Mouse (Mus musculus) midbrain, embryonic 14.5 days (tissue): Measurements from ENCODE around the gene Oscp1. TPM values are rescaled to one million over a fixed set of nuclear protein-coding genes. Genes with fewer than 3 reads are reported as not detected.
"Not testable (repeated sequence)": the region's sequence is repeated elsewhere in the genome, so short reads cannot be mapped to it uniquely, and the experiment has no call there.

Source experiments
- ATAC-seq: fragments of 200-750 bp; cut with Nextera tagmentation; 2 replicates; pipeline ENCODE4 v1.8.0; 2017; ENCODE audit warnings: moderate number of reproducible peaks, moderate library complexity; ENCODE audit not compliant: low FRiP score, low TSS enrichment
- DNase-seq: peaks from one replicate; pipeline ENCODE4 v3.0.0-alpha.2; 2015
- H3K27ac ChIP-seq: fragments of 300-500 bp; sonication (generic); replicated peaks from 2 replicates; pipeline ENCODE4 v1.5.1; 2014; ENCODE audit warnings: mild to moderate bottlenecking, low read depth, low read length, moderate library complexity
- H3K27me3 ChIP-seq: fragments of 300-500 bp; sonication (generic); 2 replicates; pipeline ENCODE4 v1.6.1; 2014; ENCODE audit warnings: low read length, control low read depth, mixed read lengths; ENCODE audit not compliant: control insufficient read depth, insufficient read depth
- H3K36me3 ChIP-seq: fragments of 300-500 bp; sonication (generic); 2 replicates; pipeline ENCODE4 v1.6.1; 2014; ENCODE audit warnings: low read length, control low read depth; ENCODE audit not compliant: control insufficient read depth, insufficient read depth
- H3K4me1 ChIP-seq: fragments of 300-500 bp; sonication (generic); 2 replicates; pipeline ENCODE4 v1.6.1; 2014; ENCODE audit warnings: mild to moderate bottlenecking, antibody characterized with exemption, low read length, control low read depth; ENCODE audit not compliant: control insufficient read depth, insufficient read depth
- H3K4me2 ChIP-seq: fragments of 300-500 bp; sonication (generic); 2 replicates; pipeline ENCODE4 v1.6.1; 2014; ENCODE audit warnings: mild to moderate bottlenecking, low read length, moderate library complexity
- H3K4me3 ChIP-seq: fragments of 300-500 bp; sonication (generic); replicated peaks from 2 replicates; pipeline ENCODE4 v1.5.1; 2014; ENCODE audit warnings: low read depth, low read length
- H3K9ac ChIP-seq: fragments of 300-500 bp; sonication (generic); replicated peaks from 2 replicates; pipeline ENCODE4 v1.6.1; 2014; ENCODE audit warnings: mild to moderate bottlenecking, low read length, moderate library complexity
- H3K9me3 ChIP-seq: fragments of 300-500 bp; sonication (generic); 2 replicates; pipeline ENCODE4 v1.6.1; 2016; ENCODE audit warnings: low read length, control low read depth, mixed read lengths; ENCODE audit not compliant: control insufficient read depth
- WGBS: fragments of 180-500 bp; shearing (Covaris S2); extraction: QIAGEN DNeasy Blood & Tissue Kit; methylation state at CpG from one replicate; pipeline ENCODE4 v1.1.7; 2014; 5-methylcytosine and 5-hydroxymethylcytosine counted together
- polyA plus RNA-seq: library from polyadenylated mRNA; unstranded; fragments of >200 nt; fragmentation: Nextera tagmentation; extraction: Ambion mirVana; gene quantifications from 2 replicates; pipeline ENCODE4 v1.2.1, GENCODE M21; 2014

Gene Oscp1
- polyA plus RNA-seq, 1 experiment from 2014 or later, result 34.0 TPM

DNA sequence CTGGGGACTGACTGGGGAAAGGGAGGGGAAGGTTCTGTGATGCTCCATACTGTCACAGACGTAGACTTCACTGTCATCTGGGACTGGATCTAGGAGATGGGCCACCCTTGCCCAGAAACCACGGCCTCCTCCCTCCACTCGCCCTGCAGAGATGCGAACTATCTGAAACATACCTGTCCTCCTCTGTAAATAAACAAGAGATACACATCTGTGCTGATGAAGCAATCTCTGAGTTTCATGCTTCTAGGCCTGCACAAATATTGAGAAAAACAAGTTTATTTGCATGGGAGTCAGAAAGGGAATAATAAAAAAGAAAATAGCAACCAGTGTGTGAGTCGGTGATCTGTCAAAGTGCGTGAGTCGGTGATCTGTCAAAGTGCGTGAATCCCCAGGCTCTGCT is 33.5 kb downstream of the Oscp1 start:
- no peak overlapping the region for H3K27ac ChIP-seq
- WGBS, result 82% methylated on average over 8 of the region's 8 CpGs

GRCm38 (mm10) chr4:126095622-126096430 is 37.5 kb downstream of the Oscp1 start:
- WGBS, result 56% methylated on average over 14 of the region's 14 CpGs
- H3K9me3 ChIP-seq, H3K9ac ChIP-seq, DNase-seq, ATAC-seq, H3K4me1 ChIP-seq, H3K36me3 ChIP-seq, H3K27me3 ChIP-seq: not testable (repeated sequence)
- Histone ChIP-seq H3K4me2 (peak overlapping the region; percentile 65), H3K4me3 (peak overlapping the region; percentile 49; the same call in 1 of the 2 replicates), H3K27ac (peak overlapping the region; percentile 79; the same call in 1 of the 2 replicates)

More for the DNA sequence above, 33.5 kb downstream of the Oscp1 start:
- Histone ChIP-seq H3K4me1 (peaks cover 2% of the 10 kb centered on the region; the same call in 1 of the 2 replicates), H3K36me3 (peaks cover 18% of the 10 kb centered on the region; the same call in 1 of the 2 replicates), H3K4me3 (no peak overlapping the region), H3K9ac (no peak overlapping the region), H3K4me2 (no peak overlapping the region), H3K9me3 (no peaks in the 10 kb centered on the region), H3K27me3 (no peaks in the 10 kb centered on the region)
- no peak for ATAC-seq
- no peak for DNase-seq

- Histone ChIP-seq H3K36me3 (no peaks in the 10 kb centered on the region), H3K9me3 (no peaks in the 10 kb centered on the region), H3K9ac (peak within 1 kb of the TSS; percentile 63), H3K4me2 (peak within 1 kb of the TSS; percentile 65), H3K4me3 (peak within 1 kb of the TSS; percentile 49), H3K27me3 (no peaks in the 10 kb centered on the region), H3K4me1 (peaks cover 6% of the 10 kb centered on the region; the same call in 1 of the 2 replicates), H3K27ac (peak within 1 kb of the TSS; percentile 79)
- peak; percentile 98 for DNase-seq
- ATAC-seq, result peak; percentile 97
- 3% methylated on average over 36 of the region's 37 CpGs for WGBS
These were observed 38.2 kb downstream of the Oscp1 start, which contains the start of gene Lsm10 for GRCm38 (mm10) chr4:126096464-126097111. Gene Lsm10 (plus strand): TSS chr4:126096623.

DNA sequence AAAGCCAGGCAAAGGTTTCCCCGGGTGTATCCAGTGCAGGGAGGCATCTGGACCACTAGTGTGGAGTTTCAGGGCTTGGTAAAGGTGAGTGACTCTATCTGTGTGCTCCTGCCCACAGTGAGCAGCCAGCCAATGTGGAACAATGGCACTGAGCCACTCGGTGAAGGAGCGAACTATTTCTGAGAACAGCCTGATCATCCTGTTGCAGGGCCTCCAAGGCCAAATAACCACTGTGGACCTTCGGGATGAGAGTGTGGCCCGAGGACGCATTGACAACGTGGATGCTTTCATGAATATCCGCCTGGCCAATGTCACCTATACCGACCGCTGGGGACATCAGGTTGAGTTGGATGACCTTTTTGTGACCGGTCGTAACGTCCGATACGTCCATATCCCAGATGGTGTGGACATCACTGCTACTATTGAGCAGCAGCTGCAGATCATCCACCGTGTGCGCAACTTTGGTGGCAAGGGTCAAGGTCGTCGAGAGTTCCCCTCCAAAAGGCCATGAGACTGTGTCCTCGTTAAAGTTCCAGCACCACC is 39.4 kb downstream of the Oscp1 start:
- Histone ChIP-seq H3K4me3 (no peak overlapping the region), H3K4me1 (peaks cover 11% of the 10 kb centered on the region), H3K27ac (no peak overlapping the region), H3K9me3 (no peaks in the 10 kb centered on the region), H3K27me3 (no peaks in the 10 kb centered on the region), H3K4me2 (no peak overlapping the region), H3K36me3 (no peaks in the 10 kb centered on the region), H3K9ac (no peak overlapping the region)
- DNase-seq (no peak), ATAC-seq (no peak)
- 96% methylated on average over 20 of the region's 20 CpGs for WGBS

- ATAC-seq (no peak), DNase-seq (no peak)
- Histone ChIP-seq H3K9ac (no peak overlapping the region), H3K4me1 (peaks cover 17% of the 10 kb centered on the region), H3K4me3 (no peak overlapping the region), H3K27me3 (no peaks in the 10 kb centered on the region), H3K9me3 (no peaks in the 10 kb centered on the region), H3K36me3 (no peaks in the 10 kb centered on the region), H3K4me2 (no peak overlapping the region), H3K27ac (no peak overlapping the region)
- WGBS, result 94% methylated on average over 3 of the region's 3 CpGs
These were observed 41.0 kb downstream of the Oscp1 start for GRCm38 (mm10) chr4:126099365-126099764.

DNA sequence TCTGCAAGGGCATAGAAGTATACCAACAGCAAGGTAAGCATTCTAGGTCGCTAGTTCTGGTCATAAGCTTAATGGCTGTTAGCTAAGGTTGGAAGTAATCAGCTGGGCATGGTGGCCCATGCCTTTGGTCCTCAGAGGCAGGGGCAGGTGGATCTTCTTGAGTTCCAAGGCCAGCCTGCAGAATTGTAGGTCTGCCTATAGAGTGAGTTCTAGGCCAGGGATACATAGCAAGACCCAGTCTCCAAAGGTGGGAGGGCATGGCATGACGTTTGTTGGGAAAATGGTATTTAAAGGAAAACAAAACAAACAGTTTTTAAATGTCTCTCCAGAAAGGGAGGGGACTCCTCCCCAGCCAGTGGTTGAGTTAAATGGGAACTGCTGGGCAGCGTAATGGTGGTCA is 42.4 kb downstream of the Oscp1 start:
- no peaks in the 10 kb centered on the region for H3K36me3 ChIP-seq
- ATAC-seq (no peak), DNase-seq (no peak)
- H3K27me3 ChIP-seq, result no peaks in the 10 kb centered on the region
- H3K9me3 ChIP-seq, result no peaks in the 10 kb centered on the region
- no peak overlapping the region for H3K27ac ChIP-seq
- no peak overlapping the region for H3K4me2 ChIP-seq
- no peak overlapping the region for H3K4me3 ChIP-seq
- 85% methylated on average over 3 of the region's 3 CpGs for WGBS
- peaks cover 31% of the 10 kb centered on the region for H3K4me1 ChIP-seq
- no peak overlapping the region for H3K9ac ChIP-seq

- Histone ChIP-seq H3K4me3 (peak overlapping the region; percentile 91), H3K9me3 (no peaks in the 10 kb centered on the region), H3K27ac (peak overlapping the region; percentile 83), H3K4me2 (peak overlapping the region; percentile 96), H3K27me3 (no peaks in the 10 kb centered on the region), H3K4me1 (peaks cover 37% of the 10 kb centered on the region), H3K36me3 (no peaks in the 10 kb centered on the region), H3K9ac (peak overlapping the region; percentile 32; the same call in 1 of the 2 replicates)
- DNase-seq, result no peak
- ATAC-seq, result no peak
- 43% methylated on average over 7 of the region's 7 CpGs for WGBS
These were observed 43.9 kb downstream of the Oscp1 start for GRCm38 (mm10) chr4:126102061-126102841.

GRCm38 (mm10) chr4:126103057-126103581 is 44.8 kb downstream of the Oscp1 start:
- Histone ChIP-seq H3K4me1 (peaks cover 43% of the 10 kb centered on the region), H3K9ac (peak overlapping the region; percentile 32), H3K36me3 (no peaks in the 10 kb centered on the region), H3K27me3 (no peaks in the 10 kb centered on the region), H3K4me2 (peak overlapping the region; percentile 96), H3K9me3 (no peaks in the 10 kb centered on the region), H3K4me3 (peak overlapping the region; percentile 91), H3K27ac (peak overlapping the region; percentile 83)
- under 1% methylated on average over 15 of the region's 15 CpGs for WGBS
- ATAC-seq (peak; percentile 59), DNase-seq (peak; percentile 71)
